13 mouse cellular contexts compared by ENCODE assay signal in the genomic region with DNA sequence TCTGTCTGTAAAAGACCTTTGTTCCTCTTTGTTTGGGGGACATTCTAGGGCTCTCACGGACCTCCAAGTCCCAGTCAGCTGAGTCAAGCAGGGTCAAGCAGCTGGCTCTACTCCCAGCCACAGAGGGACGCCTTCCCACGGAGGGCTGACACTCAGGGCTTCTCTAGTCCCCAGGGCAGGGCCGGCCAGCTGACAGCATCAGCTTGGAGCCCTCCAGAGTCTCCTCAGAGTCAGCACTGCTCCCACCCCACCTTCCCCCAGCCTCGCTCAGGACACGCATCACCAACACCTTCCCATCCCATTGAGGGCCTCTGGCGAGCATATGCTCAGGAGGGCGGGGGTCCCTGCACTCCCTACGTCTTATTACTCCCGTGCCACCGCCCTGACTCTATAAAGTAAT. TPM values are rescaled to one million over a fixed set of nuclear protein-coding genes. Genes with fewer than 3 reads are reported as not detected.
DNase-seq lines count a peak whose midpoint lies in the region; ATAC-seq lines count a peak whose summit lies in the region.
"Had no signal": no experiment of that assay in that cellular context is flagged by ENCODE, and none has a peak within 500 bp of the region (broad histone marks: within the 10 kb centered on the region; RNA-seq: fewer than 3 reads in every experiment).

No protein-coding gene starts in this region.

- DNase-seq in adrenal gland, postnatal 10 days = peak; percentile 23
- no peak for DNase-seq in adrenal gland, postnatal 36 days
- DNase-seq in midbrain, embryonic 10.5 days (ENCODE audit: low spot score) = no peak
- no peak for DNase-seq in layer of hippocampus, adult 9-11 months
- DNase-seq in adrenal gland, postnatal 14 days = no peak
- DNase-seq: adrenal gland, adult 2 months; cerebellum, postnatal 25 days had no signal

- peak overlapping the region; percentile 70 for H3K27ac ChIP-seq in midbrain, embryonic 10.5 days (replicated peaks)
- no peak overlapping the region for H3K27ac ChIP-seq in midbrain, embryonic 16.5 days (ENCODE audit: low read length)
- H3K27ac ChIP-seq in hindbrain, embryonic 13.5 days = no peak overlapping the region
- no peak overlapping the region for H3K27ac ChIP-seq in neural tube, embryonic 13.5 days (replicated peaks)

- peaks cover 48% of the 10 kb centered on the region for H3K27me3 ChIP-seq in midbrain, embryonic 10.5 days (ENCODE audit: low read depth, poor library complexity, severe bottlenecking)
- H3K27me3 ChIP-seq in midbrain, embryonic 16.5 days (ENCODE audit: control insufficient read depth, insufficient read depth, low read depth, low read length) = no peaks in the 10 kb centered on the region; the same call in 1 of the 2 replicates
- peaks cover 17% of the 10 kb centered on the region; the same call in 1 of the 2 replicates for H3K27me3 ChIP-seq in hindbrain, embryonic 13.5 days
- H3K27me3 ChIP-seq in neural tube, embryonic 13.5 days = 0 out of 2 replicates have a peak, but pooled peaks cover 15% of the 10 kb centered on the region

- no peaks in the 10 kb centered on the region for H3K9me3 ChIP-seq in midbrain, embryonic 10.5 days (replicated peaks)
- no peaks in the 10 kb centered on the region for H3K9me3 ChIP-seq in midbrain, embryonic 16.5 days (replicated peaks; ENCODE audit: control insufficient read depth, low read length, poor library complexity, severe bottlenecking)
- H3K9me3 ChIP-seq in hindbrain, embryonic 13.5 days = no peaks in the 10 kb centered on the region
- H3K9me3 ChIP-seq in neural tube, embryonic 13.5 days = no peaks in the 10 kb centered on the region
- H3K9me3 ChIP-seq: limb, embryonic 13.5 days had no signal

- ATAC-seq in midbrain, embryonic 16.5 days = no peak
- ATAC-seq in hindbrain, embryonic 13.5 days (ENCODE audit: low FRiP score) = peak; percentile 75
- peak; percentile 40; the same call in 1 of the 2 replicates for ATAC-seq in neural tube, embryonic 13.5 days (ENCODE audit: low read depth)
- ATAC-seq: intestine, postnatal 0 days had no signal

- H3K36me3 ChIP-seq in midbrain, embryonic 10.5 days = no peaks in the 10 kb centered on the region
- no peaks in the 10 kb centered on the region for H3K36me3 ChIP-seq in midbrain, embryonic 16.5 days (ENCODE audit: control insufficient read depth, insufficient read depth, low read length)
- H3K36me3 ChIP-seq in hindbrain, embryonic 13.5 days = no peaks in the 10 kb centered on the region
- no peaks in the 10 kb centered on the region for H3K36me3 ChIP-seq in neural tube, embryonic 13.5 days
- H3K36me3 ChIP-seq: limb, embryonic 13.5 days had no signal

- no peak overlapping the region for H3K4me3 ChIP-seq in midbrain, embryonic 10.5 days
- no peak overlapping the region for H3K4me3 ChIP-seq in midbrain, embryonic 16.5 days (ENCODE audit: low read depth, low read length)
- no peak overlapping the region for H3K4me3 ChIP-seq in hindbrain, embryonic 13.5 days
- H3K4me3 ChIP-seq in neural tube, embryonic 13.5 days = no peak overlapping the region
- H3K4me3 ChIP-seq: limb, embryonic 13.5 days had no signal

- no peak overlapping the region for H3K4me2 ChIP-seq in midbrain, embryonic 16.5 days (ENCODE audit: low read length)
- H3K4me2 ChIP-seq in hindbrain, embryonic 13.5 days = no peak overlapping the region
- H3K4me2 ChIP-seq in neural tube, embryonic 13.5 days = no peak overlapping the region
- H3K4me2 ChIP-seq: limb, embryonic 13.5 days had no signal

- WGBS in midbrain, embryonic 10.5 days = 39% methylated on average over 11 of the region's 11 CpGs
- 29% methylated on average over 11 of the region's 11 CpGs for WGBS in midbrain, embryonic 16.5 days
- WGBS in hindbrain, embryonic 13.5 days = 20% methylated on average over 11 of the region's 11 CpGs
- 8% methylated on average over 11 of the region's 11 CpGs for WGBS in neural tube, embryonic 13.5 days

- no peak overlapping the region for H3K9ac ChIP-seq in midbrain, embryonic 16.5 days (ENCODE audit: low read depth, low read length)
- no peak overlapping the region for H3K9ac ChIP-seq in hindbrain, embryonic 13.5 days
- no peak overlapping the region for H3K9ac ChIP-seq in neural tube, embryonic 13.5 days
- H3K9ac ChIP-seq: limb, embryonic 13.5 days had no signal

- H3K4me1 ChIP-seq in midbrain, embryonic 10.5 days = peaks cover 55% of the 10 kb centered on the region
- peaks cover 4% of the 10 kb centered on the region; the same call in 1 of the 2 replicates for H3K4me1 ChIP-seq in midbrain, embryonic 16.5 days (ENCODE audit: control insufficient read depth, insufficient read depth, low read length)
- peaks cover 33% of the 10 kb centered on the region for H3K4me1 ChIP-seq in hindbrain, embryonic 13.5 days (replicated peaks)
- peaks cover 25% of the 10 kb centered on the region for H3K4me1 ChIP-seq in neural tube, embryonic 13.5 days (replicated peaks)

RNA-seq across cellular contexts. Expression of a gene that starts 39.6 kb away (rescaled TPM):
- total RNA-seq in adrenal gland, postnatal 10 days (2021) = under 1 TPM in 1 of 2 experiments, not detected in 1; 0.18 TPM
- not detected for total RNA-seq in adrenal gland, postnatal 36 days (2021)
- 0.10 and 0.15 TPM in 2 replicates for polyA plus RNA-seq in midbrain, embryonic 10.5 days (2016; fragmentation: Nextera tagmentation; extraction: Ambion mirVana)
- polyA plus RNA-seq in midbrain, embryonic 16.5 days (2015; fragmentation: Nextera tagmentation; extraction: Ambion mirVana) = 0.36 TPM in 1 of 2 replicates, not detected in the other
- polyA plus RNA-seq in hindbrain, embryonic 13.5 days (2015; fragmentation: Nextera tagmentation; extraction: Ambion mirVana) = 0.17 TPM in 1 of 2 replicates, not detected in the other
- not detected in 2 replicates for polyA plus RNA-seq in neural tube, embryonic 13.5 days (2015; fragmentation: Nextera tagmentation; extraction: Ambion mirVana)
- not detected in 2 replicates for total RNA-seq in adrenal gland, postnatal 14 days (2021)
- total RNA-seq: MEL had no signal
- polyA plus RNA-seq: intestine, postnatal 0 days had no signal
